ENCODE assay signal across 8 mouse cellular contexts in genomic region chr4:106704416-106704815, GRCm38 (mm10). TPM values are rescaled to one million over a fixed set of nuclear protein-coding genes. Genes with fewer than 3 reads are reported as not detected.
DNase-seq lines count a peak whose midpoint lies in the region; ATAC-seq lines count a peak whose summit lies in the region.

No protein-coding gene starts in this region.

- H3K4me1 ChIP-seq in forebrain, embryonic 11.5 days (replicated peaks; ENCODE audit: control insufficient read depth, insufficient read depth, low read length): peaks cover 11% of the 10 kb centered on the region; the same call in 1 of the 2 replicates
- peaks cover 42% of the 10 kb centered on the region for H3K4me1 ChIP-seq in midbrain, embryonic 15.5 days

- 68% methylated on average over 11 of the region's 11 CpGs for WGBS in forebrain, embryonic 11.5 days
- 58% methylated on average over 11 of the region's 11 CpGs for WGBS in midbrain, embryonic 15.5 days

- H3K4me3 ChIP-seq in forebrain, embryonic 11.5 days (ENCODE audit: low read depth, low read length): no peak overlapping the region
- H3K4me3 ChIP-seq in midbrain, embryonic 15.5 days: no peak overlapping the region

- H3K27ac ChIP-seq in forebrain, embryonic 11.5 days (ENCODE audit: low read depth, low read length): no peak overlapping the region
- peak overlapping the region; percentile 40 for H3K27ac ChIP-seq in midbrain, embryonic 15.5 days

- no peaks in the 10 kb centered on the region for H3K27me3 ChIP-seq in forebrain, embryonic 11.5 days (ENCODE audit: control insufficient read depth, insufficient read depth, low read length)
- H3K27me3 ChIP-seq in midbrain, embryonic 15.5 days (replicated peaks): no peaks in the 10 kb centered on the region

- no peak for ATAC-seq in forebrain, embryonic 11.5 days (replicated peaks; ENCODE audit: low FRiP score)
- peak; percentile 15; the same call in 1 of the 2 replicates for ATAC-seq in midbrain, embryonic 15.5 days (replicated peaks)

- H3K36me3 ChIP-seq in forebrain, embryonic 11.5 days (ENCODE audit: control insufficient read depth, insufficient read depth, low read length): no peaks in the 10 kb centered on the region
- no peaks in the 10 kb centered on the region for H3K36me3 ChIP-seq in midbrain, embryonic 15.5 days (replicated peaks)

- DNase-seq in cerebellum, adult 18-20 months: peak; percentile 40 to 49
- no peak for DNase-seq in forebrain, embryonic 11.5 days (ENCODE audit: low spot score)
- peak; percentile 46 for DNase-seq in kidney, postnatal 10 days
- DNase-seq in heart, adult 11 months: no peak
- no peak for DNase-seq in spleen, postnatal 10 days (ENCODE audit: low spot score in 2 of 2)
- DNase-seq in spleen, adult 12 weeks (ENCODE audit: low spot score): no peak
- no peak for DNase-seq in c-Kit-positive CD71-positive TER-119-positive erythroid progenitor cells, embryonic 14.5 days (ENCODE audit: low spot score)

- peak overlapping the region; percentile 12; the same call in 1 of the 2 replicates for H3K9ac ChIP-seq in forebrain, embryonic 11.5 days (ENCODE audit: low read length)
- H3K9ac ChIP-seq in midbrain, embryonic 15.5 days: peak overlapping the region; percentile 8; the same call in 1 of the 2 replicates

- H3K4me2 ChIP-seq in forebrain, embryonic 11.5 days (ENCODE audit: low read depth, low read length, severe bottlenecking): no peak overlapping the region
- no peak overlapping the region for H3K4me2 ChIP-seq in midbrain, embryonic 15.5 days

- H3K9me3 ChIP-seq in forebrain, embryonic 11.5 days (ENCODE audit: control insufficient read depth, low read length): no peaks in the 10 kb centered on the region
- no peaks in the 10 kb centered on the region for H3K9me3 ChIP-seq in midbrain, embryonic 15.5 days

RNA-seq across cellular contexts. Expression of gene Ttc4, which starts 25.7 kb away (rescaled TPM):
- 99.2 and 101 TPM in 2 replicates for polyA plus RNA-seq in forebrain, embryonic 11.5 days (2014; fragmentation: Nextera tagmentation; extraction: Ambion mirVana)
- 158 TPM in 2 replicates for polyA plus RNA-seq in midbrain, embryonic 15.5 days (2015; fragmentation: Nextera tagmentation; extraction: Ambion mirVana)

RNA-seq across cellular contexts. Expression of gene Mroh7, which starts 26.3 kb away (rescaled TPM):
- polyA plus RNA-seq in forebrain, embryonic 11.5 days (2014; fragmentation: Nextera tagmentation; extraction: Ambion mirVana): 0.11 TPM in 1 of 2 replicates, not detected in the other
- polyA plus RNA-seq in midbrain, embryonic 15.5 days (2015; fragmentation: Nextera tagmentation; extraction: Ambion mirVana): 0.68 and 0.84 TPM in 2 replicates

RNA-seq across cellular contexts. Expression of gene Fam151a, which starts 29.3 kb away (rescaled TPM):
- polyA plus RNA-seq in forebrain, embryonic 11.5 days (2014; fragmentation: Nextera tagmentation; extraction: Ambion mirVana): not detected in 2 replicates
- not detected in 2 replicates for polyA plus RNA-seq in midbrain, embryonic 15.5 days (2015; fragmentation: Nextera tagmentation; extraction: Ambion mirVana)

RNA-seq across cellular contexts. Expression of gene Pars2, which starts 53.5 kb away (rescaled TPM):
- polyA plus RNA-seq in forebrain, embryonic 11.5 days (2014; fragmentation: Nextera tagmentation; extraction: Ambion mirVana): 13.3 and 13.9 TPM in 2 replicates
- polyA plus RNA-seq in midbrain, embryonic 15.5 days (2015; fragmentation: Nextera tagmentation; extraction: Ambion mirVana): 9.7 and 10.4 TPM in 2 replicates

Comparison
In these comparisons a context has a peak if more than half of its experiments do, and no peak if none do; other contexts are left out.
1. DNase-seq: peak in cerebellum, adult 18-20 months (2 of 2) and kidney, postnatal 10 days (single experiment); none in forebrain, embryonic 11.5 days (single experiment), heart, adult 11 months (single experiment), spleen, postnatal 10 days (0 of 2), spleen, adult 12 weeks (single experiment) and c-Kit-positive CD71-positive TER-119-positive erythroid progenitor cells, embryonic 14.5 days (single experiment).